Mouse (Mus musculus) embryo, embryonic 11.5 days (tissue): ENCODE measurements around the gene Gm13272.
"Not testable (repeated sequence)": the region's sequence is repeated elsewhere in the genome, so short reads cannot be mapped to it uniquely, and the experiment has no call there.

Experiments
- DNase-seq: peaks from one replicate; pipeline ENCODE4 v3.0.0-alpha.2; 2012; ENCODE audit warnings: low read depth, low spot score

Gene Gm13272

GRCm38 (mm10) chr4:88785409-88785808 lies 5.8 kb downstream of the Gm13272 start, which contains the start of gene Gm13276:
Gene Gm13276, plus strand, starts transcription at chr4:88785709.
- not testable (repeated sequence) for DNase-seq

- not testable (repeated sequence) for DNase-seq
Measured at GRCm38 (mm10) chr4:88788402-88788801, 8.8 kb downstream of the Gm13272 start, which contains the start of gene Gm13277. Gene Gm13277, plus strand, starts transcription at chr4:88788632.

GRCm38 (mm10) chr4:88791250-88791649 lies 11.6 kb downstream of the Gm13272 start, which contains the start of gene Gm13278:
Gene Gm13278, plus strand, starts transcription at chr4:88791550.
- not testable (repeated sequence) for DNase-seq

GRCm38 (mm10) chr4:88793936-88794675 lies 14.5 kb downstream of the Gm13272 start, which contains the start of gene Gm13275:
Gene Gm13275, plus strand, starts transcription at chr4:88794487.
- not testable (repeated sequence) for DNase-seq

- DNase-seq, result not testable (repeated sequence)
Measured at GRCm38 (mm10) chr4:88797097-88797496, 17.4 kb downstream of the Gm13272 start, which contains the start of gene Gm13279. Gene Gm13279, plus strand, starts transcription at chr4:88797397.

- DNase-seq, result not testable (repeated sequence)
Measured at GRCm38 (mm10) chr4:88799365-88799764, 19.7 kb downstream of the Gm13272 start, which contains the start of gene Gm13285. Gene Gm13285, plus strand, starts transcription at chr4:88799665.

GRCm38 (mm10) chr4:88802954-88803353 lies 23.3 kb downstream of the Gm13272 start, which contains the start of gene Gm13287:
Gene Gm13287, plus strand, starts transcription at chr4:88803254.
- DNase-seq, result not testable (repeated sequence)

- DNase-seq, result not testable (repeated sequence)
Measured at GRCm38 (mm10) chr4:88805231-88805630, 25.6 kb downstream of the Gm13272 start, which contains the start of gene Gm13288. Gene Gm13288, plus strand, starts transcription at chr4:88805531.

GRCm38 (mm10) chr4:88805761-88806160 lies 26.1 kb downstream of the Gm13272 start:
- not testable (repeated sequence) for DNase-seq

GRCm38 (mm10) chr4:88815928-88816327 lies 36.3 kb downstream of the Gm13272 start, which contains the start of gene Ifna7:
Gene Ifna7, plus strand, starts transcription at chr4:88816228.
- DNase-seq, result no peak

- DNase-seq, result no peak
Measured at GRCm38 (mm10) chr4:88819659-88820058, 40.0 kb downstream of the Gm13272 start, which contains the start of gene Ifna11. Gene Ifna11, plus strand, starts transcription at chr4:88819959.

- DNase-seq, result no peak
Measured at GRCm38 (mm10) chr4:88822995-88823394, 43.3 kb downstream of the Gm13272 start.

- not testable (repeated sequence) for DNase-seq
Measured at GRCm38 (mm10) chr4:88827116-88827515, 47.5 kb downstream of the Gm13272 start, which contains the start of gene Ifna6. Gene Ifna6, plus strand, starts transcription at chr4:88827416.
